Comparison of ENCODE assay signal across 8 mouse cellular contexts in the genomic region with DNA sequence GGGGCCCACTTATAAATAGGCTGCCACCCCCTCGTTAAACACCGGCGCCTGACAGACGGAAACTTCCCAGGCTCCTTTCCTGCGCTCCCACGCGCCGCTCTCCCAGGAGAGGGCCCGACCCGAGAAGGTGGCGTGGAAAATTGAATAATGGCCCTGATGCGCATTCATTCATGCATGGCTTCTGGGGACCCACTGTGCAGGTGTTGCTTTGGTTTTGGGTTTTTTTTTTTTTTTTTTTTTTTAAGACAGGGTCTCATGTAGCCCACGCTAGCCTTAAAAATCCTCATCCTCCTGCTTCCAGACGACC. TPM values are rescaled to one million over a fixed set of nuclear protein-coding genes. Genes with fewer than 3 reads are reported as not detected.
DNase-seq lines count a peak whose midpoint lies in the region; ATAC-seq and TF ChIP-seq lines count a peak whose summit lies in the region.

No protein-coding gene starts in this region.

- H3K9ac ChIP-seq in forebrain, embryonic 13.5 days, result peak overlapping the region; percentile 75
- H3K9ac ChIP-seq in limb, embryonic 15.5 days, result peak overlapping the region; percentile 65

- no peaks in the 10 kb centered on the region for H3K36me3 ChIP-seq in forebrain, embryonic 13.5 days (ENCODE audit: poor library complexity, severe bottlenecking)
- no peaks in the 10 kb centered on the region for H3K36me3 ChIP-seq in limb, embryonic 15.5 days
- no peaks in the 10 kb centered on the region for H3K36me3 ChIP-seq in small intestine, adult 2 months (ENCODE audit: control insufficient read depth, insufficient read depth, low read length)

- H3K4me3 ChIP-seq in gastrocnemius, adult 2 months, result peak overlapping the region; percentile 80
- peak overlapping the region; percentile 70 for H3K4me3 ChIP-seq in forebrain, embryonic 13.5 days
- H3K4me3 ChIP-seq in limb, embryonic 15.5 days, result peak overlapping the region; percentile 69
- peak overlapping the region; percentile 92 for H3K4me3 ChIP-seq in small intestine, adult 2 months (ENCODE audit: low read depth, low read length)

- ATAC-seq in forebrain, embryonic 13.5 days, result no peak
- ATAC-seq in limb, embryonic 15.5 days (ENCODE audit: insufficient number of reproducible peaks, low FRiP score, low TSS enrichment, low read depth), result no peak

- TF ChIP-seq POLR2A in small intestine, adult 2 months (IDR thresholded peaks at IDR 0.05; ENCODE audit: low read depth, low read length), result no peak

- H3K27ac ChIP-seq in gastrocnemius, adult 2 months, result peak overlapping the region; percentile 82
- H3K27ac ChIP-seq in forebrain, embryonic 13.5 days, result no peak overlapping the region; the same call in 1 of the 2 replicates
- peak overlapping the region; percentile 75 for H3K27ac ChIP-seq in limb, embryonic 15.5 days
- H3K27ac ChIP-seq in small intestine, adult 2 months (ENCODE audit: insufficient read depth, low read depth, low read length), result peak overlapping the region; percentile 81

- intact Hi-C loops in gastrocnemius, adult 2 months (cut with DNase I), result no loop called here
- intact Hi-C loops in gastrocnemius, postnatal 14 days (cut with DNase I; ENCODE audit: low total_unique reads), result no loop called here

- peak overlapping the region; percentile 95 for H3K4me2 ChIP-seq in forebrain, embryonic 13.5 days
- peak overlapping the region; percentile 96 for H3K4me2 ChIP-seq in limb, embryonic 15.5 days

- TF ChIP-seq CTCF in gastrocnemius, adult 2 months (IDR thresholded peaks at IDR 0.05), result no peak
- TF ChIP-seq CTCF in small intestine, adult 2 months (IDR thresholded peaks at IDR 0.05; ENCODE audit: extremely low read depth, insufficient read length, insufficient replicate concordance, low read depth, low read length), result no peak

- DNase-seq in gastrocnemius, adult 2 months, result no peak
- no peak for DNase-seq in gastrocnemius, postnatal 14 days
- peak; percentile 49 for DNase-seq in CD4-positive helper T cell, adult 2 months (ENCODE audit: low read depth, low spot score)
- DNase-seq in layer of hippocampus, postnatal 14 days (ENCODE audit: low spot score in 2 of 2), result no peak
- no peak for DNase-seq in right cerebral cortex, postnatal 14 days

- H3K9me3 ChIP-seq in forebrain, embryonic 13.5 days (replicated peaks), result no peaks in the 10 kb centered on the region
- H3K9me3 ChIP-seq in limb, embryonic 15.5 days, result no peaks in the 10 kb centered on the region

- H3K4me1 ChIP-seq in forebrain, embryonic 13.5 days, result peaks cover 8% of the 10 kb centered on the region
- H3K4me1 ChIP-seq in limb, embryonic 15.5 days, result peaks cover 35% of the 10 kb centered on the region
- H3K4me1 ChIP-seq in small intestine, adult 2 months (ENCODE audit: control insufficient read depth, insufficient read depth, insufficient read length, low read length), result peaks cover 19% of the 10 kb centered on the region; the same call in 1 of the 2 replicates

- 0% methylated on average over 14 of the region's 14 CpGs for WGBS in forebrain, embryonic 13.5 days
- WGBS in limb, embryonic 15.5 days, result 0% methylated on average over 14 of the region's 14 CpGs
- WGBS in small intestine, adult 2 months, result 1% methylated on average over 14 of the region's 14 CpGs

- no peaks in the 10 kb centered on the region for H3K27me3 ChIP-seq in forebrain, embryonic 13.5 days
- H3K27me3 ChIP-seq in limb, embryonic 15.5 days, result peaks cover 11% of the 10 kb centered on the region; the same call in 1 of the 2 replicates
- no peaks in the 10 kb centered on the region for H3K27me3 ChIP-seq in small intestine, adult 2 months (ENCODE audit: control insufficient read depth, insufficient read depth, low read length)

RNA-seq across cellular contexts. Expression of a gene that starts 0.7 kb away (rescaled TPM):
- 10 to 100 TPM in 1 of 2 experiments, 1 to 10 TPM in 1; 5.6 to 14.3 TPM for total RNA-seq in gastrocnemius, adult 2 months (2021)
- 10 to 100 TPM in 1 of 2 experiments, 1 to 10 TPM in 1; 7.2 to 11.1 TPM for total RNA-seq in gastrocnemius, postnatal 14 days (2021)
- polyA plus RNA-seq in forebrain, embryonic 13.5 days (2015; fragmentation: Nextera tagmentation; extraction: Ambion mirVana), result 16.2 and 16.8 TPM in 2 replicates
- 12.4 and 17.4 TPM in 2 replicates for polyA plus RNA-seq in limb, embryonic 15.5 days (2015; fragmentation: Nextera tagmentation; extraction: Ambion mirVana)
- polyA plus RNA-seq in small intestine, adult 2 months (2012; rRNA removed), result 30.3 and 40.9 TPM in 2 replicates
- total RNA-seq in layer of hippocampus, postnatal 14 days (2021), result 10 to 100 TPM; 61.2 to 63.8 TPM

RNA-seq across cellular contexts. Expression of a gene that starts 43.7 kb away (rescaled TPM):
- total RNA-seq in gastrocnemius, adult 2 months (2021), result under 1 TPM; 0.66 to 0.73 TPM
- total RNA-seq in gastrocnemius, postnatal 14 days (2021), result 1 to 10 TPM; 1.2 TPM
- polyA plus RNA-seq in forebrain, embryonic 13.5 days (2015; fragmentation: Nextera tagmentation; extraction: Ambion mirVana), result 5.1 and 6.0 TPM in 2 replicates
- polyA plus RNA-seq in limb, embryonic 15.5 days (2015; fragmentation: Nextera tagmentation; extraction: Ambion mirVana), result 5.2 and 6.4 TPM in 2 replicates
- polyA plus RNA-seq in small intestine, adult 2 months (2012; rRNA removed), result 0.53 and 1.9 TPM in 2 replicates
- total RNA-seq in layer of hippocampus, postnatal 14 days (2021), result 1 to 10 TPM; 2.4 to 2.6 TPM

RNA-seq across cellular contexts. Expression of a gene that starts 46.9 kb away (rescaled TPM):
- total RNA-seq in gastrocnemius, adult 2 months (2021), result 1 to 10 TPM in 1 of 2 experiments, under 1 TPM in 1; 0.89 to 1.1 TPM
- under 1 TPM in 1 of 2 experiments, not detected in 1; 0.72 TPM for total RNA-seq in gastrocnemius, postnatal 14 days (2021)
- polyA plus RNA-seq in forebrain, embryonic 13.5 days (2015; fragmentation: Nextera tagmentation; extraction: Ambion mirVana), result 1.9 and 3.4 TPM in 2 replicates
- 2.8 and 3.4 TPM in 2 replicates for polyA plus RNA-seq in limb, embryonic 15.5 days (2015; fragmentation: Nextera tagmentation; extraction: Ambion mirVana)
- polyA plus RNA-seq in small intestine, adult 2 months (2012; rRNA removed), result 0.44 TPM in 1 of 2 replicates, not detected in the other
- total RNA-seq in layer of hippocampus, postnatal 14 days (2021), result 1 to 10 TPM in 1 of 2 experiments, under 1 TPM in 1; 0.65 to 1.5 TPM

RNA-seq across cellular contexts. Expression of a gene that starts 57.9 kb away (rescaled TPM):
- total RNA-seq in gastrocnemius, adult 2 months (2021), result 1 to 10 TPM; 4.1 to 6.2 TPM
- 1 to 10 TPM; 6.3 to 7.8 TPM for total RNA-seq in gastrocnemius, postnatal 14 days (2021)
- 86.5 and 92.2 TPM in 2 replicates for polyA plus RNA-seq in forebrain, embryonic 13.5 days (2015; fragmentation: Nextera tagmentation; extraction: Ambion mirVana)
- polyA plus RNA-seq in limb, embryonic 15.5 days (2015; fragmentation: Nextera tagmentation; extraction: Ambion mirVana), result 34.7 and 37.8 TPM in 2 replicates
- 35.9 and 55.6 TPM in 2 replicates for polyA plus RNA-seq in small intestine, adult 2 months (2012; rRNA removed)
- 10 to 100 TPM; 35.9 to 41.0 TPM for total RNA-seq in layer of hippocampus, postnatal 14 days (2021)

Comparison
In these comparisons a context has a peak if more than half of its experiments do, and no peak if none do; other contexts are left out.
1. RNA of a gene that starts 0.7 kb away (total RNA-seq): 61.2 to 63.8 TPM in layer of hippocampus, postnatal 14 days; 5.6 to 14.3 TPM in gastrocnemius, adult 2 months and 7.2 to 11.1 TPM in gastrocnemius, postnatal 14 days; every median in the first group is over 4 times any median in the second.
2. Peak in every context shown above with its lines, with median percentiles within 50 percentile points of each other: H3K4me3 ChIP-seq.